Mouse (Mus musculus) left cerebral cortex, adult 2 months (tissue): Measurements from ENCODE around the gene Adgrf4. TPM values are rescaled to one million over a fixed set of nuclear protein-coding genes. Genes with fewer than 3 reads are reported as not detected.

Source experiments
- DNase-seq, 2 experiments: peaks; one replicate each; pipeline ENCODE4 v3.0.0; 2021 to 2022; ENCODE audit warnings: low spot score in 2 of 2, mixed read lengths in 1 of 2; ENCODE audit errors: extremely low spot score in 1 of 2
- H3K27ac ChIP-seq: fragments of 200-600 bp; 2 replicates; pipeline ENCODE4 v1.8.1; 2022
- H3K4me3 ChIP-seq: fragments of 200-600 bp; 2 replicates; pipeline ENCODE4 v1.8.1; 2022
- CTCF ChIP-seq: fragments of 200-600 bp; IDR thresholded peaks from 2 replicates; pipeline ENCODE4 v1.8.1; 2022; ENCODE audit warnings: antibody characterized with exemption, mild to moderate bottlenecking, moderate library complexity
- intact Hi-C: fragments of 180-260 bp; cut with DNase I; formaldehyde crosslinking; loops from one replicate; pipeline ENCODE4 v1.15.1; 2025
- long read RNA-seq, 2 experiments: library from polyadenylated mRNA; stranded (forward); transcript quantifications; one replicate each; pipeline ENCODE4 v2.0.0; 2021; ENCODE audit warnings: borderline mapping rate in 2 of 2
- total RNA-seq, 2 experiments: library from RNA; stranded (reverse); gene quantifications; 2 replicates each; pipeline ENCODE4 v1.2.3; 2021

Gene Adgrf4
- 1 to 10 TPM; 1.7 to 2.1 TPM for total RNA-seq
- long read RNA-seq, experiment 1: 0 reads
- long read RNA-seq, experiment 2: 0 reads

DNA sequence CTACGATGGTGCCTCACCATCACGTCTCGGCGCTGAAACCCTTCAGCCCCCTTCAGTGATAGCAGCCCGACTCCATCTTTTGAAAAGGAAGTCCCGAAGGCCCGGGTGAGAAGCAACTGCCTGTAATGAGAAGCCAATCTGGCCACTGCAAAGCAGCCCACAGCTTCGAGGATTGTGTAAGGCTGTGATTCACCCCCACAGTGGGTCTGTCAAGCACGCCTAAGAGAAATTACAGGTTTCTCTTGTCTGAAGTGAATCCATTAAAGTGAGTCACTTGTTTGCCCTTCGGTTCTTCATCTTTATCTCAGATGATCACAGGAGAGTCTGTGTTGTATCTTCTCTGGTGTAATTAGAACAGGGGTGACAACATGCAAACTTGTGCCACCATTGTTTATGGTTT lies at the start of gene Adgrf4:
Gene Adgrf4 (minus strand): TSS at position 149 of the 400 bp plus-strand sequence.
- no peak for TF ChIP-seq CTCF
- no peak for DNase-seq
- Histone ChIP-seq H3K4me3 (no peak within 1 kb of the TSS), H3K27ac (no peak within 1 kb of the TSS)
- intact Hi-C loops: no loop called here

- Histone ChIP-seq H3K4me3 (no peak within 1 kb of the TSS), H3K27ac (no peak within 1 kb of the TSS)
- no peak for DNase-seq
- intact Hi-C loops: no loop called here
- TF ChIP-seq CTCF: no peak
These were observed 49.7 kb upstream of the Adgrf4 start, which contains the start of gene Adgrf2 for GRCm38 (mm10) chr17:42741801-42742217. Gene Adgrf2 (minus strand): TSS chr17:42742179.

GRCm38 (mm10) chr17:42738794-42739193 lies 46.7 kb upstream of the Adgrf4 start:
- DNase-seq: no peak
- intact Hi-C loops: no loop called here
- TF ChIP-seq CTCF: no peak
- no peak overlapping the region for H3K27ac ChIP-seq
- no peak overlapping the region for H3K4me3 ChIP-seq

DNA sequence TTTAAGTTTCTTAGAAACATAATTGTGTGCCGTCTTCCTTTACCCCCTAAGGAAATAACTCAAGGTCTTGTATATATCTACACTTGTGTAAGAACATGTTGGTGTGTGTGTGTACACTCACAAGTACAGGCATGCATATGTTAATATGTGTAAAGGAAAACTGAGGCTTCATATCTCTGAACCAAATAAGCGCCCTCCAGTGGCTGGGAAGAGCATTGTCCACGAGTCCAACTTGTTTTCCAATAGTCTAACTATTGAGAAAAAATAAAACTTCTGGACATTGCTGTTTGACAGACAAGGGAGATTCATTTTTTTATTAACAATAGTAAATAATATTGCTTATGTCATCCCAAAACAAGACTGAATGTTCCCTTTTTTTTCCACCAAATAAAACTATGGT lies 25.1 kb upstream of the Adgrf4 start:
- H3K4me3 ChIP-seq: no peak overlapping the region

DNA sequence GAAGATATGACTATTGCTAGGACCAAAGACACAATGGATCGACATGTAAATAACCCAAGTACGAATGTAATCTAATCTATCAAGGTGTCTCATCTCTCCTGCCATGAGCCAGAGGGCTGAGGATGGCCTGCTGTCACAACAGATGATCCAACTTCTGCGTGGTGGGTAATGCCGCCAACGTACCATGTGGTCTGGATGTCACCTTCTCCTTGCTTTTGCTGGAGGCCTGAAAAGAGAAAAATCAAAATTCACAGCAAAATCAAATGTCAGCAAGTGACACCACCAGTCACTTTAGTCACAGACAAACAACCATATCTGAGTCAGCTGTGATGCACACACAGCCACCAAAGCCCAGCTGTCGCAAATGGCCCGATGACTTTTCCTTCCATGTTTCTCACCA lies 22.9 kb upstream of the Adgrf4 start:
- intact Hi-C loops: no loop called here
- Histone ChIP-seq H3K27ac (no peak overlapping the region), H3K4me3 (no peak overlapping the region)
- TF ChIP-seq CTCF: no peak
- no peak for DNase-seq

More for the DNA sequence above, 25.1 kb upstream of the Adgrf4 start:
- intact Hi-C loops: no loop called here
- no peak overlapping the region for H3K27ac ChIP-seq
- no peak for DNase-seq
- TF ChIP-seq CTCF: peak; percentile 62

DNA sequence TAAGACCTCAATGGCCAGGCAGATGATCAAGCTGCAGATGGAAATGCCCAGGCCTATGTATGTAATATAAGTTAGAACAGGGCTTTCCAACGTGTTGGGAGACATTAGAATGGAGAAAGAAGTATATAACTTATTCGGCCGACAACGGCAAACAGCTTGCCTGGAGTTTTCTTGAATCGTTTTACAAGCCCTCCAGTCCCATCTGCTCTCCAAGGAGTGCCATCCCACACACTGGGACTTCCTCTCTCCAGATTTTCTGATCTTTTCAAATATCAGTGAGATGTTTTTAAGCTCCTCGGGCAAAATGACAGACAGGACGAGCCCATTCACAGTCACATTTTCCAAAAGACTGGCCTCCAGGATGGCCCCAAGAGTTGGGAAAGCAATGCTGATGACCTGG lies 18.6 kb upstream of the Adgrf4 start:
- TF ChIP-seq CTCF: no peak
- Histone ChIP-seq H3K27ac (no peak overlapping the region), H3K4me3 (no peak overlapping the region)
- peak in 1 of 2 experiments; percentile 14 for DNase-seq
- intact Hi-C loops: no loop called here

DNA sequence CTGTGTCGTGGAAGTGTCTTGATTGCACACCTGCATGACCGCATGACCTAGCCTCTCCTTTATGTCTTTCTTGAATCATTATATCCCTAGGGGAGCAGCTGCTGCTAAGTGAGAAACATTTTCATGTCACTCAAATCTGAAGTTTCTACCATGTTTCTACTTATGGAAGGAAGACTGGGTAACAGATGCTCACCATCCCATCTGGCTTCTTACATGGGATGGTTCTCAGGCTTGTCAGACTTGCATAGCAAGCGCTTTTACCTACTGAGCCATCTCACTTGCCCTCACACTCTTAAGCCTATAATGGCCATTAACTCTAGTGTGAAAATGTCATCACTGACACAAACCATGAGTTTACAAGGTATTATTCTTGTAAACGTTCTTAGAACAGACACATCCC lies 13.5 kb upstream of the Adgrf4 start:
- intact Hi-C loops: no loop called here
- TF ChIP-seq CTCF: no peak
- H3K27ac ChIP-seq: no peak overlapping the region
- no peak for DNase-seq
- H3K4me3 ChIP-seq: no peak overlapping the region

DNA sequence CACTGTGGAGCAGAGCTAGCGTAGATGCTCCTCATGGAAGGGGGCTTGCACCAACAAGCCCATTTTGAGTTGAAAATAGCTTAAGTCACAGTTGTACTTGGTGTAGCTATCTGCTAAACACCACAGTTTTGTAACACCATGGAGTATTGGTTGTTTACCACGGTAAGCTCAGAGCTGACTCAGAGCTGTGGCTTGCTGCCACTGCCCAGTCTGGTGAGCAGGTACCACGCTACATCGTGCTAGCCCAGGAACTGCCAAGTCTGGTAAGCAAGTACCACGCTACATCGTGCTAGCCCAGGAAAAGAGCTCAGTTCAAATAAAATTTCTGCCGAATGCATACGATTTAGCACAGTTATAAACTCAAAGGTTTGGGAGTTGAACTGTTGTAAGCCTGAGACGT lies 10.1 kb upstream of the Adgrf4 start:
- no peak overlapping the region for H3K4me3 ChIP-seq
- no peak overlapping the region for H3K27ac ChIP-seq
- TF ChIP-seq CTCF: no peak
- intact Hi-C loops: no loop called here
- DNase-seq: peak in 1 of 2 experiments; percentile 24

GRCm38 (mm10) chr17:42694730-42695129 lies 2.6 kb upstream of the Adgrf4 start:
- intact Hi-C loops: no loop called here
- peak; percentile 10 to 50 for DNase-seq
- peak; percentile 5; the same call in 1 of the 2 replicates for TF ChIP-seq CTCF
- Histone ChIP-seq H3K27ac (no peak overlapping the region), H3K4me3 (no peak overlapping the region)

DNA sequence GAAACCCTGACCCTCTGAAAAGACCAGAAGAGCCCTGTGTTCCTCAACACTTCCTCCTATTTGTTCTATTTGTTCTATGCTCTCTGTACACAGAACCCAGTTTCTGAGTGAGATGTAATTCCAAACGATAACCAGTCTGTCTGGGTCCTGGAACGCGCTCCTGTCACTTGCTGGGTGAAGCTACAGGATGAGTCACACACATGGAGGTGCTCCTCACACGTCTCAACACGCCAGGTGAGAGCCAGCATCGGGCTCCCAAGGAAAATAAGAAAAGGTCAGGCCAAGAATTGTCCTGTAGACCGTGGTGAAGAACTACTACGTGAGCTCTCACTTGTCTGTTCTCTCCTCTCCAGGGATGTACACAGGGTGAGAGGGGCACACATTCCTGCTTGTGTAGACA lies 1.6 kb downstream of the Adgrf4 start:
- Histone ChIP-seq H3K27ac (no peak overlapping the region), H3K4me3 (no peak overlapping the region)
- no peak for TF ChIP-seq CTCF
- no peak for DNase-seq
- intact Hi-C loops: no loop called here

- Histone ChIP-seq H3K27ac (no peak overlapping the region), H3K4me3 (no peak overlapping the region)
- peak in 1 of 2 experiments; percentile 35 for DNase-seq
- peak; percentile 77 for TF ChIP-seq CTCF
- intact Hi-C loops: loop anchor here (1.0 kb wide), 1 partner anchor 121 kb away; no protein-coding TSS in a partner anchor
These were observed 33.3 kb downstream of the Adgrf4 start for GRCm38 (mm10) chr17:42658634-42659422.

DNA sequence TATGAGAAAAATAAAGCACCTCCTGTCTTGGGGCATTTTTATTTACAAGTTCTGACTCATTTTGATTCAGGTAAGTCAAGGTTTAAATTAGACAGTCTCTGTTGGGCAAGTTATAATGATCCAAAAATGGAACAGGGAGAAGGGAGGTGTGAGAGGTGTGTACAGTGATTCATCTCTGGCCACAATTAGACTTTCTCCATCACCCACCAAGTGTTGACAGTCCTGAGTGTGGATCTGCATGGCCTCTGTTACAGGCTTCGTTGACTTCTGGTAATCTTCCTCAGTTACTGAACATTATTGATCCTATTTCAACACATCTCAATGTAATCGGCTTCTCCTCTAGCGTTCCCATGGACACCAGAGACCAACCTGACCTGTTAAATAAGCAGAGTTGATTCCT lies 48.7 kb downstream of the Adgrf4 start:
- Histone ChIP-seq H3K4me3 (no peak overlapping the region), H3K27ac (no peak overlapping the region)
- no peak for DNase-seq
- intact Hi-C loops: no loop called here
- TF ChIP-seq CTCF: no peak

DNA sequence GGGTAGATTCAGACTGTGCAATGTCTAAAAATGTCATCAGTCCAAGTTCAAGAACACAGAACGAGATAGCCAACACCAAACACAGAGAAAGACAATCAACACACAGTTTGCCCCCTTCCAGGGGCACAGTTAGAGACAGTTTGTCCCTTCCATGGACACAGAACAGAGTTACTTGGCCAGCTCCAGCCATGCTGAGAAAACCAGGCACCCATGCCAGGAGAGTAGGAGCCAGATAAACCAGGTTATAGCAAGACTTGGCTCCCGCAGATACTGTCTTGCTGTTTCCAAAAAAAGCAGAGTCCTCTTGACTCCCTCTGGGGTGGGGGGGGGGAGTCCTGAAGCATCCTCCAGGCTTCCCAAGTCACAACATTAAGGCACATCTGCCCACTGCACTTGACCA lies 61.9 kb downstream of the Adgrf4 start:
- TF ChIP-seq CTCF: no peak
- Histone ChIP-seq H3K27ac (no peak overlapping the region), H3K4me3 (no peak overlapping the region)
- DNase-seq: no peak
- intact Hi-C loops: no loop called here
